Mouse (Mus musculus): ENCODE measurements around the gene Spint5.

DNA sequence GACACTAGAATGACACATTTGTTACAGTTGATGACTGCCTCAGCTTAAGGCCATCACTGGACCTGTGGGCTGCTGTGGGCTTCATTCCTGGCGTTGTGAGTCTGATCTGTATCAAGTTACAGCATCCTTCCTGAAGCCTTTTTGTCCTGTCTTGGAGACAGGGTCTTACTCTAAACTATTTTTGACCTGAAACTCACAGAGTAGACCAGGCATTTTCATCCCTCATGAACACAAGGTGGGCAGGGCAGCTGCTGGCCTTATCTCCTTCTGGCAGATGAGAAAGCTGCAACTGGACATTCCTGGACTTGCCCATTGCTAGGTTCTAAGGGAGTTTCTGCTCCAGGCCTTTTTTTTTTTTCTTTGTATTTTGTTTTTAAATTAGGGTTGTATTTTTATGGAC is 43.6 kb downstream of the Spint5 start:
- TF ChIP-seq POLR2A (IDR thresholded peaks at IDR 0.05; ENCODE audit: low read depth, low read length) (no peak), CTCF (conservative IDR thresholded peaks at IDR 0.05 in 1 of 2, IDR thresholded peaks at IDR 0.05 in 1 of 2; ENCODE audit: low read depth in 2 of 2, low read length in 2 of 2) (no peak)
